Mouse (Mus musculus) urinary bladder, postnatal 14 days (tissue): ENCODE results near the gene Matk.

ENCODE experiments used
- DNase-seq: peaks from one replicate; pipeline ENCODE4 v3.0.0; 2021; ENCODE audit warnings: low spot score

The Matk gene

DNA sequence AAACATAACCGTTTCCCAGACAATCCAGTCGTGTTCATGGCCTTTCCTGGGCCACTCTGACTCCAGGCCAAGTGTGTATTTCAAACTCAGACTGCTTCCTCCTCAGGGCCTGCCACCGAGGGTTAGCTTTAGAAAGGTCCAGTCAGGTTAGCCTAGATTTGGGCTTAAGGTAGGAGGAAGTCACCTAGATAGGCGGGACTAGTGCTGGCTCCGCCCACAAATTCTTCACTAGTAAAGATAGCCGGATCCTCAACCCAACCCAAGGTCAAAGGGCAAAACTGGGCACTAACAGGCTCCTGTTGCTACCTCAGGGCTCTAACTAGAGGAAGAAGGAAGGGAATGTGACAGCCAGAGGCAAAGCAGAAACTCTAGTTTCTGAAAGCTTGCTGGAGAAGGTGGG, 33.9 kb downstream of the Matk start:
- DNase-seq: peak; percentile 73

DNA sequence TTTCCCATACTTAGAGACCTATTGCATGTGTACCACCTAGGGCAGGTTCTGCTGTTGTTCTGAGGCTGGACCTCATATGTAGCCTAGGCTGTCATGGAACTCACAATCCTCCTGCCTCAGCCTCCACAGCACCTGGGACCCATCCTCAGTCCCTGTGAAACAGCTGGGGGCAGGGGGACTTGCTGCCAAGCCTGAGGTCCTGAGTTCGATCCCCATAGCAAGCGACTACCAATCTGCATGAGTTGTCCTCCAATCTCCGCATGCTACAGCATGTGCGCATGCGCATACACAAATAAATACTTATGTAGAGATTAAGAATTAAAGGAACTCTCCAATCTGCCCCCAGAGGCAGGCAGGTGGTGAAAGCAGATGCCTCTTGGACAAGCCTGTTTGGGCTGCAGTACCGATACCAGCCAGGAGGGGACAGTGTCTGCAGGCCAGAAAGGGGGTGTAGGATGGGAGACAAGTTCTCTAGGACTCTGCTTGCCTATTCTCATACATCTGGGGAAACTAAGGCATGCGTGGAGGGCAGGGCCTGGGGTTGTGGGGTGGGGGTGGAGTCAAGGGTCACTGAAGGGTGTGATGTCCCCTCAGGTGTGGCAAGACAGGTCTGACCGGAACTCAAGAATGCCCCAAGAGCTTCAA, 34.9 kb downstream of the Matk start:
- DNase-seq: peak; percentile 73

DNA sequence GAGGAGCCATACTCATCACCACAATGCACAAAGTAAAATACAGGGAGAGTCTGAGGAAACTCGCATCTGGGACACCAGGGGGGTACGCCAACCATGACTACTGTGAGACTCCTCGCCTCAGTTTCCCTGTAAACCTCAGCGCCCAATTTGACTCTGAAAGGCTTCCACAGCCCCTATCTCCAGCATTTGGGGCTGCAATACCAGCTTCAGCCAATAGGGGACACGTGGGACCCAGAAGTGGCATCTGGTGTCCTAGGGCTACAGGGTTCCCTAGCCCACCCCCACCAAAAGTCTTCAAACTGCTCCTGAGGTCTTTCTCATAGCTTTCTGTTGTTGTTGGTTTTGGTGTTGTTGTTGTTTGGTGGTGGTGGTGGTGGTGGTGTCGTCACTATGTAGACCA, 35.9 kb downstream of the Matk start:
- DNase-seq: peak; percentile 52

DNA sequence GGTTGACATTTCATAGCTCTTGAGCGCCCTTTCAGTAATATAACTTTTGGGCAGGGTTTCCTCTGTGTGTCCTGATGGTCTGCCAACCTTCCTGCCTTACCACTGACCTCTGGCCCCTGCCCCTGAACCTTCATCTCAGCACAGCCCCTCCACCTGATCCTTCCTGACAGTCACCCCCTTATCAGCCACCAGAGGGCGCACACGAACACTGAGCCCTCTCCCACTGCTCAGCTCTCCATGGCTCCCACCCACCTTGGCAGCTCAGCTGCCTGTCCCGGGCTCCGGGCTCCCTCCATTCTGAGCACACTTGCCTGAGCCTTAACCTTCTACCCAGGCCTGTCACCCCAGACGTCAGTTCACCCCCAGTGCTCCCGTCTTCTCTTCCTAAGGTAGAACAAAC, 36.5 kb downstream of the Matk start:
- DNase-seq: peak; percentile 70

DNA sequence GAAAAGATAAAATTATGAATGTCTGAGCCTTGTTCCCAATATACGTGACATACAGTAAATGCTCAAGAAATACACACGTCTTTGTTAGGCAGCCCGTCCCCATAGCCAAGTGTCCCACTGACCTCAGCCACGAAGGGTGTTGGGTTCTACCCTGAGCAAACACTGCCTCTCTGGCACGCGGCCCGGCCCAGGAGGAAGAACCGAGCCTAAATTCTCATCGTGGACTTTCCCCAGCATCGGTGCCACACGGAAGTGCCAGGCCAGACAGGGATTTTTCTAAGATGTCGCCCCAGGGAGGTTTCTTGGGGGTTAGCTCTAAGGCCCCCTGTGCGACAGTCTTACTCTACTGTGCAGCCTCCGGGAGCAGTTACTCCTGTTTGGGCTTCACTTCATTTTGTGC, 37.1 kb downstream of the Matk start:
- DNase-seq: peak; percentile 78

DNA sequence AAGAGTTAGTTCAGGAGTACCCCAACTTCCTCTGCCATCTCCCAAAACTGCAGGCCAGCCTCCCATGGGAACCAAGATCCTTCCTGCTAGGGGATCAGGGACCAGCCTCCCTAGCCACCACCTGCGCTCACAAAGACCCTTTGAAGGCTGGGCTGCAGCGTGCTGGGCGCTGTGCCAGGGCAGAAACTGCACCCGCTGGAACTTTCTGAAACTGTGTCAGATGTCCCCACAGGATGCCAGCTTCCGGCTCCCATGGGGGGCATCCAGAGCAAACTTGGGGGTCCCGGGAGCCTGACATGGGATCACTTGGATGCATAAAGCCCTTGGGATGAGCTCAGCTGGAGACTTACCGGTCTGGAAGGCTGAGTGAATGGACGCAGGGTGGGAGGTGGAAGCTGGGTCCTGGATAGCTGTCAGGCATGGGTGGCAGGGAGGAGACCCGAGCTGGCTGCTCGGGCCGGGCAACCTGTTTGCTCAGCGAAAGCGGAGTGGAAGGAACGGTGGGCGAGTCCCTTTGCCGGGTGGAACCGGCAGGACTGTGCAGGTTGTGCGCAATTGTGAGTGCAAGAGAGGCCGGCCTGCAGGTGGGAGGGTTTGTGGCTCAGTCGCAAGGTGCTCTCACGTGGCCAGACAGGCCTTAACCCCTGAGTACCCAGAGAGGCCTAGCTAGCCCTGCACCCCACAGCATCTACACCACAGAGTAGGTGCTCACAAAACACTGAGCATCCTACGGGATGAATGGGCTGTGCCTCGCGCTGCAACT, 38.1 kb downstream of the Matk start:
- peak; percentile 73 for DNase-seq

DNA sequence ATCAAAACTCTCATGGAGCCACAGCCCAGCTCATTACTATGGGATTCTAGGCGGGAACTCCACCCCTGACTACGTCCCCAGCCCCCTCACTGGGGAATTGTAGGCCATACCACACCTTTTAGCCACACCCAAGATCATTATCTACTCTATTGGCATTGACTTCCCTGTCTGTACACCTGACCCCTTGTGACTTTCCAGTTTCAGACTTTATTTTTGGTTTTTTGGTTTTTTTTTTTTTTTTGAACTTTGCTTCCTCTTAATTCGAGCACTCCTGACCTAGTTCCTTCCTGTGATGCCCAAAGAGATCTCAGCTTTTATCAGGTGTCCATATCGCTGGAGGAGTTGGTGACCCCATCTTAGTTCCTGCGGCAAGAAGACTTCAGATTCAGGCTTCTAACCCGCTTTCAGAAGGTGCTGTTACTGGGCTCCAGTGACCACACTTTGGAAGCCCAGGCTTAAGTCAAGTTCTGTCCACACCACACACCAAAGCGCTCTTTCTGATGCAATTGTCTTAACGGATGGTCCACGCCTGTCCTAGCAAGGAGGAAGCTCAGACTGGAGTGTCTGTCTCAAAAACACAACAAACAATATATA, 38.9 kb downstream of the Matk start, which contains the start of gene Tjp3:
Gene Tjp3, minus strand, starts transcription at position 71 of the 594 bp plus-strand sequence.
- DNase-seq: no peak

DNA sequence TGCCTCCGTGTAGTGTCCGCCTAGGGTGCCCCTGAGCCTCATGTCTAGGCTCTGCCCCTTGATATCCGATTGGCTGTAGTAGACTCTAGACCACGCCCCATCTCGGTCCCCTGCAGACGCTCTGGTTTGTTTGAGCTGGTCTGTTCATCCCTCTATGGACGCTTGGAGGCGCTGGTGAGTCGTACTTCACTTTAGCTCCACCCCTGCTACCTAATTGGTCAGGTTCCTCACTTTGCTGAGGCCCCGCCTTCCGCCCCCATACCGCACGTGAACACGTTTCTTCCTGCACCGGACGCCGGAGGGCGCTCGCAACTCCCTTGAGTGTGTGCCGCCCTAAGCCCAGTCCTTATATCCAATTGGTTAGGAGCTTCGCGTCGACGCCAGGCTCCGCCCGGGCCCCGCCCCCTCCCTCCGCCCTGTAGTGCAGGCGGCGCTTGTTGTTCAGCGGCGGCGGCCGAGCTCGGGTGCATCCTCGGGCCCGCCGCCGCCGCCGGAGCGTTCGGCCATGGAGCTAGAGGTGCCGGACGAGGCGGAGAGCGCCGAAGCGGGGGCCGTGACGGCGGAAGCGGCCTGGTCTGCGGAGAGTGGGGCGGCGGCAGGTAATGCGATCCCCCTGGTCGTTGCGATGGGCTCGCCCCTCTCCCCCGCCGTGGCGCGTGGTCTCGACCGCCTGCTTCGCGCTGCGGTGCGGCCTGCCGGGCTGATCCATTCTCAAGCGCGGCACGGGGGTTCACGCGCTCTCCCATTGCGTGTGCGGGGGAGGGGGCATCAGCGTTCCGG, 40.0 kb downstream of the Matk start, which contains the start of gene Pip5k1c:
Gene Pip5k1c, plus strand, starts transcription at position 410 of the 780 bp plus-strand sequence.
- peak; percentile 99 for DNase-seq

DNA sequence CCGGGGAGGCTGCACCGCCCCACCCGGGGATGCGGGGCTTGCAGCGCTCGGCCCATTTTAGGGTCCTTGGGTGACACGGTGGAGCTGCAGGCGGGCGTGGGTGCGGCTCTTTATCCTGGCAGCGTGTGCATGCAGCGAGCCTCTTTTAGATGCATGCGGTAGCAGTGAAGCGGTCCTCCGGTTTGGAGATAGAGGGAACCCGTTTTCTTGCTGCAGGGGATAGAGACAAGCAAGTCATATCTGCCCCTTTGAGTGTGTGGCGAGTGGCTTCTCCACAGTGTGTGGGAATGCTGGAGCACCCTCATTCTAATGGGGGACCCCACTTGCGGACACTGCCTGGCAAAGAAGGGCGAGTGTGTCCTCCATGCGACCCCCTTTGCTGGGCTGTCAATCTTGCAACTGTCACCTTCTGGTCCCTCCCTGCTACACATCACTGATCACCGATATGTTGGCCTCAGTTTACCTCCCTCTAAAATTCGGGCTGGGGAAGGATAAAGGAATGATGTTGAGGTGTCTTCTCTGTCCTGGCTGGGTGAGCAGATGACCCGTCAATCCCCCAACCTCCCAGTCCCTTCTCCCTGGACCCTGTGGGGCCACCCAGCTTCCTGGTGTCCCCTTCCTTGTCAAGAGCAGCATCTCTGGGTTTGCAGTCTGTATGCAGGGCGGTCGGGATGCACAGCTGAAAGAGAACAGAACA, 40.7 kb downstream of the Matk start:
- no peak for DNase-seq

DNA sequence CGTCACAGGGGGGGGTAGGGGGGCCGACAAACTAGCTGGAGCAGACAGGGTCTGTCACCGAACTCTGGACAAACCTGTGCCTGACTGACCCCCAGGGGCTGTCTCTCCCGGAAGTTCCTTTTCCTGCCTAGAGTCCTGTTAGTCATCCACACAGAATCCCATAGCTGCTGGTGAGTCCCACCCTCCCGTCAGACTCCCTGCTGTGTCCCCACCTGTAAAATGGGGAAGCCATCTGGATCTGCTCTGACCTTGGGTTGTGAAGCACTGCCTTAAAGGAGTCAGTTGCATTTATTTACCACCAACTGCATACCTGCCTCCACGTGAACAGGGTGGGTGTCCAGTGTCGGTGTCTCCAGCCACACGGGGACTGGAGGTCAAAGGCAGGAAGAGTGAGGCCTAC, 41.7 kb downstream of the Matk start:
- DNase-seq: no peak

DNA sequence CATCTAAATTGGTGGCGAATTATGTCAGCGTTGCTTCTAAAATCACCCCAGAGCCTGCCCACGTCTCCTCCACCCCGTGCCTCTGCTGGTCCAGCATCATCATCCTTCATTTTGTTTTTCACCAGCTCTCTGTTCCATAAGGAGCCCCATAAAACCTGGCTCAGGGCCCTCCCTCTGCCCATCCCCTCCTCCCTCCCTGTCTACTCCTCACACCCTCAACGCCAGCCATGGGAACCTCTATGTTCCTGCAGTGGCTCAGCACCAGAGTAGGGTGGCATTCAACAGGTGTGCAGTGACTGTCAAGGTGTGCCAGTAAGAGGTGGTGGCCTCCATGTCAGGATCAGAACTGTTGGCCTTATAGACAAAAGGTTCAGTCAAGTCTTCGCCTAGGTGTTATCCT, 42.5 kb downstream of the Matk start:
- no peak for DNase-seq

DNA sequence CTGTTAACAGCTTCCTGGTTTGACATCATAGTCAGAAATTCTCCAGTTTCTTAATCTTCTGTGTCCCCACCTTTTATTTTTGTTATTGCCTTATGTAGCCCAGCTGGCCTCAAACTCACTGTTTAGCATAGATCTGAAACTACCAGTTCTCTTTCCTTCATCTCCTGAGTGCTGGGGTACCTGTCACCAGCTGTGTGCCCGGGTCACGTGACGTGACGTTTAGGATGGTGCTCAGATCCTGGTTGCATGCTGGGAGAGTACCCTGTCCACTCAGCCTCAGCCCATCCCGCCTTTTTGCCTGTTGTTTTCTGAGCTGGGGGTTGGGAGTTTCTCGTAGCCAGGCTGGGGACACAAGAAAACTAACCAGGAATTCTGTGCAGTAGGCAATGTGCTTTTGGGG, 44.5 kb downstream of the Matk start:
- no peak for DNase-seq

DNA sequence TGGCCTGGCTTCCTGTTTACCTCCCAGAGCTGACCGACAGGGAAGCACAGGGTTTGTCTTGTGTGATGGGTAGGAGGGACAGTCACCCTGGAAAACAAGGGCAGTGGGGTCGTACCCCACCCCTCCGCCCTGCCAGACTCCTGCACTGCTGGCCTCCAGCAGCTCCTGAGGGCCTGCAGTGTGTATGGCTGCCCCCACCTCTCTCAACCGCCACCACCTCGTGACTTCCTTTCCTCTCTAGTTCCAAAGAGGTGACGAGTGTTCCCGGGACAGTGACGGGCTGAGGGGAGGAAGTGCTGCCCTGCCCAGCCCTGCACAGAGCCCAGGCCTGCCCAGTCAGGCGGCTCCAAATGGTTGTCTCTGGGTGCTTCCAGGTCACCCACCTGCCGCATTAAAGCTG, 45.1 kb downstream of the Matk start:
- no peak for DNase-seq

DNA sequence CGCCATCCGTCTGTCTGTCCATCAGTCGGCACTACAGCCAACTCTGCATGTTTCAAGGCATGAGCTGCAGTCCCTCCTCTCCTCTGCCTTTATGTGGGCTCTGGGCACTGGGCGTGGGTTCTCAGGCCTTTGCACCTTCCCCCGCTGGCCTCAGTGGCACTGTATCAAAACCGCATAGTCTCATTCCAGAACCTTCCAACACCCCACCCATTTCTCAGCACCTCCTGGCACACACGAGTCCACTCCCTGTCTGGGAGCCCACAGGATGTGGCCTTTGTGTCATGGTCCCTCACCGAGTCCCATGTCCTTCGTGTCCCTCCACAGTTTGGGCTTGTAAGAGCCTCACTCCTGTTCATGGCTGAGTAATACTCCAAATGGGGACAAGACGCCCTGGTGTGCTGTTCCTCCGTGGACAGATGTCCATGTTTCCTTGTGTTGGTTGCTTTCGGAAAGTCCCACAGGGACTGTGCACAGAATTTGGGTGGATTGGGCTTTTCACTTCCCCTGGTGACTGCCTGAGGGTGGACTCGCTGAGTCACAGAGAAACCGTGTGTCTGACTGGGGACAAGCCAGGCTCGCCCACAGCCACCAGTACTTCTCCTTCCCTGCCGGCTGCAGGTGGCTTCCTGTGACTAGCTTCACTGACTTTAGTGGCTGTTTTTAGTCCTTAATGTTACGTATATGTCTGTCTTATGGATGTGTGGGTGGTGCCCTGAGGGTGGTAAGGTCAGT, 45.8 kb downstream of the Matk start:
- DNase-seq: no peak

DNA sequence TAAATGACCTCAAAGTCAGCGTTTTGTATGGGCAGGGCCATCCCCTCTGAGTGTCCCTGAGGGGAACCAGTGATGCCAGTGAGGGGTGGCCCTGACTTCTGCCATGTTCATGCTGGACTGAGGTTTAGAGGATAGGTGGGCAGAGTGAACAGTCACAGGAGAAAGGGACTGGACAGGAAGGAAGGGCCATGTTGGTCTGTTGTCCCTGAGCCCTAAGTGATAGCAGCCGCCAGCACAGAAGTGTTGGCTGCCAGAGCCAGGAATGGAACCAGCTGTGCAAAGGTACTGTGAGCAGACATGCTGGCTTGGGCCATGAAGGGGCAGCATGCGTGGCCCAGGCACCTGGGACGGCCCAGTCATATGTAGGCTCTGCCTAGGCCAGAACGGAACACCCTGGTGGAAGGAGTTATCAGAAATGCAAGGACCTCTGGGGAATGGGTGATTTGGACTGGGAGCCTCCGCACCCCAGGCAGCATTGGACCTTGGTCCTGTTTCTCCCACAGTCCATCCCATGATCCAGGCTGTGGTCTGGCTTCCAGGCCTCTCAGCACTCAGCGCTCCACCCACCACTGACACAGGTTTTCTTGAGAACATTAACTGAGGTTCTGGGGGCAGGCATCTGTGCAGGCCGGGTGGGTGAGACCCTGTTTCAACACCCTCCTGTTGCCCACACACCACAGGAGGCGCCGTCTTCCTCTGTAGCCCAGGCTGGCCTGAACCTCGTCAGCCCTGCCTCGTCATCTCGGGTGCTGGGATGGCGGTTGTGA, 47.0 kb downstream of the Matk start:
- DNase-seq: no peak

DNA sequence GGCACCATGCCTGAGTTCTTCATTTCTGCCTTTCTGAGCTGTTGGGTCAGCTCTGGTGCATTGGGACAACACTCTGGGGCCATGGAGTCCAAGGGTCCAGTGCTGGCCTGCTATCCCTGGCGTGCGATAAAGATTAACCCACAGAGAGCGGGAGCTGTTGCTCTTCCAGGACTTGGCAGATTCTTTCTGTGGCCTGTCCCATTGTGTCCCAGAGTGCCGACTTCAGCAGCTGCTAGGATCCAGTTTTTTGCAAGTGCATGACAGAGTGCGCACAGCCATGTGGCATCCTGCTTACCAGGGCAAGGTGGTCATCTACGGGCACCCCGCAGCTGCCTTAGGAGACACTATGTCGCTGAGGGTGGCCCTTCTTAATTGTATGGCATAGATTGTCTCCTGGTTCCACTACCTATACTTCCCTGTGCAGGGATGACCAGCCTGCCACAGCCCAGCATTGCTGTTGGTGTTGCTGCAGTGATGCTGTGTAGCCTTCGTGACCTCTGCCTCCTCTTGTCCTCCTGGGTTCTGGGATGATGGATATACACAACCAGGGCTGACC, 47.7 kb downstream of the Matk start:
- DNase-seq: no peak

DNA sequence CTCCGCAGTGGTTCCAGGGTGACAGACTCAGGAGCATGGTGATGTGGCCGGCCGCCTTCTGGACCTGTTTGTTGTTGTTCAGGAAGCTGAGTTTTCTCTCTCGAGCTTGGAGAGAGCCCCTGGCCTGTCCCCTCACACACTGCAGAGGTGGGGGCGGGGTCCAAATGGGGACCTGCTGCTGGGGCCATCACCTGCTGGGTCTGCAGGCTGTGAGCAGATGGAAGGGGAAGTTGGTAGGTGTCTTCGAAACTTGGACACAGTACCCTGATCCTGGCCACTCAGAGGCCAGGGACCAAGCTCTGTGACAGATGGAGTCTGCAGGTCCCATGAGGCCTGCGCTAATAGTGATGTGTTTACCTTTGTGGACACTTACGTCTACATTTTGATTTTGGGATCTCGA, 48.6 kb downstream of the Matk start:
- no peak for DNase-seq

DNA sequence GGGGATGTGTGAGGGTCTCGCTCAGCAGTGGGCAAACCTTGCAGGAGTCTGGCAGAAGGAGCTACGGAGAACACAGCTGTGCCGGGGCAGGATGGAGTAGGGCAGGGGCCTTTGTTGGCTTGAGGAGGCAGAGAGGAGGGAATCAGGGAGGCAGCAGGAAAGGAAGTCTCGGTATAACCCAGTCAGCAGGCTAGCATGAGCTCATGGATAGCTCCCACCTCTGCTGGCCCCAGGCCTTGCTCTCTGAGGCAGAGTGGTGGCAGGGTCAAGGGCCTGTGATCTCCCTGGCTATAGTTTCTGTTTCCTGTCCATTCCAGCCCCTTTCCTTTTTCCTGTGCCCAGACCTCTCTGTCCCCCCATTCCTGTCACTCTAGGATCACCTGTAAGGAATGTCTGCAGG, 49.6 kb downstream of the Matk start:
- no peak for DNase-seq

DNA sequence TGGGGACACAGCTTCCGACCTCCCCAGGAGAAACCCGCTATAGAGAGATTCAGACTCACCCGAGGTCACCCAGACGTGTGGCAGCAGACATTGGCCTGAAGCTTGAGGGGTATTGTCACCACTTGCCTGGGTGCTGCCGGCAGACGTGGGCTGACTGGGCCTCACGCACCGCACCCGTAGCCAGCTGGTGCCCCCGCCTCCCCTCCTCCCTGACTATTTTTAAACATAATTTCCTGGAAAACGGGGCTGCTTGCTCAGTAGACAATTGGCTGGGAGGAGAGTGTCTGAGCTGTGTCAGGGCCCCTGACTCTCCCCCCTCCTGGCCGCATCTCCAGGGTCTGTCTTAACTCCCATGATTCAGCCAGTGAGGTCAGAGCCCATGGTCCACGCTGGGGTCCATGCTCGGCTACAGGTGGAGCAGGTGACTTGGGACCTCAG, 50.1 kb downstream of the Matk start:
- DNase-seq: no peak

DNA sequence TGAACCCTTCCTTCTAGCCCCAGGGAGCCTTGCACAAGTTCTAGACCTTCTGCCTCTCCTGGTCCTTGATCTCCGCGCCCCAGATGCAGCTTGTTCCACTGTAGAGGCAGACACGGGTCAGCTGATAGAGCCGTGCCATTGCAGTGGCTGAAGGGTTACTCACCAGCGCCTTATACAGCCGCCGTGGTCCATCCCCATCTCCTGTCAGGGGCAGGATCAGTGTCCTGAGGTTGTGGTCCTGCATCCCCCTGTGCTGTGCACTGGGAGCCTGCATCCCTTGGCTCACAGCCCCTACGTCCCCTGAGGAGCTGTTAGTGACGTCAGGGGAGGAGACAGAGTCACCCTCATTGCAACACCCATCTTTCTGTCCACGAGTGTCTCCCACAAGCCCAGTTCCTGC, 50.5 kb downstream of the Matk start:
- DNase-seq: no peak
